8 mouse cellular contexts compared by ENCODE assay signal in the genomic region with DNA sequence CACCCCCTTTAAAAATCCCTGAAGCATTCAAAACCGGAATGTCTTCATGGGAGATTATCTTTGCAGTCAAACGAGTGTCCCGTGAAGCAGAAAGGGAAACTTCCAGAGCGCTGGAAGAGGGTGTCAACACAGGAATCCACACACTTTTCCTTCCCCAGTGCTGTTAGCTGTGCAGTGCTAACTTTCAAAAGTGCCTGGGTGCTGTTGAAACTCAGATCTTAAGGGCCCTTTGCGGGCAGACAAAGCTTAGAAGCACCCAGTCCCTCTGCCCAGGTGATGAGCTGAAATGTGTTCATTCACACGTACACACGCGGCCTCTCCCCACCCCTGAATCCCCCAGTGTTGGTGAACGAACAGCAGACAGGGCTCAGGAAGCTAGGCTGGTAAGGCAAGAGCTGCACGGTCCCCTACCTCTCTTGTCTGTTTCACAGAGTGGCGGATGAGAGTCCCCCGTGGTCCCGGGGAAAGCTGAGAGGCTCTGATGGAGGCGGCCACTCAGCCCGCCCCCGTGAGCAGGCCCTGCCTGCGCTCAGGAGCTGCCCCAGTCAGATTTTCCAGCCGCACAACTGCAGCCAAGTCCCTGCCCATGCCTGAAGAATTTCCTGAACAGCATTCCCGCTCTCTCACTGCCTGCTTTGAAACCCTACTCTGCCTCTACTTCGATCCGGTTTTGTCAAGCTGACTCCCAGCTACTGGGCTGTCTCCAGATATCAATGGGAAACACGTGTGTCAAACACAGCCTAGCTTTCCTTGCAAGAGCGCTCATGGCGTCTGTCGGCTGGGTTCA.
A peak's percentile ranks its signal among the peaks of the same experiment; 100 is the strongest.
DNase-seq lines count a peak whose midpoint lies in the region; ATAC-seq lines count a peak whose summit lies in the region.

No protein-coding gene starts in this region.

- WGBS in midbrain, embryonic 10.5 days: 16% methylated on average over 25 of the region's 25 CpGs
- 7% methylated on average over 25 of the region's 25 CpGs for WGBS in stomach, embryonic 15.5 days

- peak; percentile 84 for ATAC-seq in stomach, embryonic 15.5 days (ENCODE audit: insufficient read depth, low FRiP score, low read depth)
- ATAC-seq in activated CD4-positive, CD25-positive, alpha-beta regulatory T cell, adult 4 months: no peak

- H3K9ac ChIP-seq in stomach, embryonic 15.5 days: 0 out of 2 replicates have a peak overlapping the region, but pooled peaks have one; percentile 4

- peaks cover 18% of the 10 kb centered on the region for H3K4me1 ChIP-seq in midbrain, embryonic 10.5 days
- no peaks in the 10 kb centered on the region for H3K4me1 ChIP-seq in stomach, embryonic 15.5 days

- DNase-seq in NIH3T3 (ENCODE audit: low read depth): peak; percentile 92
- peak; percentile 80 for DNase-seq in embryo, embryonic 10 days (ENCODE audit: low spot score)
- DNase-seq in gastrocnemius, postnatal 14 days: peak; percentile 79
- peak; percentile 77 for DNase-seq in hindlimb bud, embryonic 11.5 days (ENCODE audit: extremely low spot score, low read depth, low spot score)
- peak; percentile 19 to 30 for DNase-seq in left cerebral cortex, postnatal 25 days (ENCODE audit: low spot score in 2 of 2)
- DNase-seq in midbrain, embryonic 10.5 days (ENCODE audit: low spot score): peak; percentile 67

- H3K27ac ChIP-seq in midbrain, embryonic 10.5 days (replicated peaks): peak overlapping the region; percentile 86
- peak overlapping the region; percentile 49; the same call in 1 of the 2 replicates for H3K27ac ChIP-seq in stomach, embryonic 15.5 days

- intact Hi-C loops in gastrocnemius, postnatal 14 days (cut with DNase I; ENCODE audit: low total_unique reads): no loop called here
- intact Hi-C loops in left cerebral cortex, postnatal 25 days (cut with DNase I): no loop called here

- H3K4me2 ChIP-seq in stomach, embryonic 15.5 days: peak overlapping the region; percentile 60

- no peaks in the 10 kb centered on the region for H3K27me3 ChIP-seq in midbrain, embryonic 10.5 days (ENCODE audit: low read depth, poor library complexity, severe bottlenecking)
- no peaks in the 10 kb centered on the region for H3K27me3 ChIP-seq in stomach, embryonic 15.5 days (replicated peaks)

- H3K36me3 ChIP-seq in midbrain, embryonic 10.5 days: no peaks in the 10 kb centered on the region
- H3K36me3 ChIP-seq in stomach, embryonic 15.5 days: no peaks in the 10 kb centered on the region

- no peaks in the 10 kb centered on the region for H3K9me3 ChIP-seq in midbrain, embryonic 10.5 days (replicated peaks)
- no peaks in the 10 kb centered on the region for H3K9me3 ChIP-seq in stomach, embryonic 15.5 days

- H3K4me3 ChIP-seq in midbrain, embryonic 10.5 days: peak overlapping the region; percentile 46
- peak overlapping the region; percentile 31 for H3K4me3 ChIP-seq in stomach, embryonic 15.5 days (replicated peaks)

Comparison
In these comparisons a context has a peak if more than half of its experiments do, and no peak if none do; other contexts are left out.
1. DNase-seq: peak in every context shown above with its lines; median percentile 92 in NIH3T3; 80 in embryo, embryonic 10 days; 79 in gastrocnemius, postnatal 14 days; 77 in hindlimb bud, embryonic 11.5 days; 67 in midbrain, embryonic 10.5 days; 24 in left cerebral cortex, postnatal 25 days.